Mouse (Mus musculus) erythroblast, embryonic 14.5 days (primary cell): Measurements from ENCODE around the gene Camk1d.

Source experiments
- GATA1 ChIP-seq: IDR thresholded peaks from 2 replicates; pipeline ENCODE4 v1.6.1; 2012; ENCODE audit warnings: low read length, inconsistent platforms, mixed read lengths
- TAL1 ChIP-seq: IDR thresholded peaks from 3 replicates; pipeline ENCODE4 v1.6.1; 2012; ENCODE audit warnings: low read length, inconsistent platforms, mixed read lengths

GRCm38 (mm10) chr2:5760479-5761008 is 46.2 kb upstream of the Camk1d start:
- TF ChIP-seq GATA1 (no peak), TAL1 (no peak)
